Mouse (Mus musculus) cerebellum, postnatal 10 days (tissue): ENCODE results near the gene Zglp1.
A peak's percentile ranks its signal among the peaks of the same experiment; 100 is the strongest.

Experiments
- DNase-seq, 2 experiments: peaks; one replicate each; pipeline ENCODE4 v3.0.0; 2021; ENCODE audit warnings: mixed read lengths in 2 of 2

Zglp1 gene

DNA sequence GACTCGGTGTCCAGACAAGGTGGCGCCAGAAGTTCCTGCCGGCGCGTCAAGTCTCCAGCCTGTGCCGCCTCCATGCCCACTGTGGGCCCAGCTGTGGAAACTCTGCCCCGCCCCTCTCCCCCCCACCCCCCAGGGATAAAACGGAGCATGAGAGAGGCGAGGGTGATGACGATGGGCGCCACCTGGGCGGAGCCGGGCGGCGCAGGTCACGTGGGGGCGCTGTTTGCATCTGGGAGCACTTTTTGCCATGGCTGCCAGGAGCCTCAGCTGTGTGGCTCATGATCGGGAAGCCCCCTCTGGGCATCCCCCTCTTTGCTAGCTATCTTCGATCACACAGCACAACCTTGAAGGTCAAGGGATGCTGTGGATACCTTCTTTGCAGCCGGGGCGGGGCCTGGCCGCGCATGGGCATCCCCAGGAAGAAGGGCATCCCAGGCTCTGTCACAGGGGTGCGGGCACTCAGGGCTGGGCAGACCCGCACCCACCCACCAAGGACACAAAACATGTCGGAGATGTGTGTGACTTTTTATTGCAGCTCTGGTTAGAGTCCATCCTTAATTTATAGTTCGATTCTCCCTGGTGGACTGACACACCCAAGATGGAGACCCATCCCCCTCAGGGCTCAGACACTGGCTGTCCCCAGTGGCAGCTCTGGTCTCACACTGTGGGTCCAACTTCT, at the start of gene Zglp1:
TSS of gene Zglp1 (minus strand) at position 88 of the 679 bp plus-strand sequence.
- no peak for DNase-seq

DNA sequence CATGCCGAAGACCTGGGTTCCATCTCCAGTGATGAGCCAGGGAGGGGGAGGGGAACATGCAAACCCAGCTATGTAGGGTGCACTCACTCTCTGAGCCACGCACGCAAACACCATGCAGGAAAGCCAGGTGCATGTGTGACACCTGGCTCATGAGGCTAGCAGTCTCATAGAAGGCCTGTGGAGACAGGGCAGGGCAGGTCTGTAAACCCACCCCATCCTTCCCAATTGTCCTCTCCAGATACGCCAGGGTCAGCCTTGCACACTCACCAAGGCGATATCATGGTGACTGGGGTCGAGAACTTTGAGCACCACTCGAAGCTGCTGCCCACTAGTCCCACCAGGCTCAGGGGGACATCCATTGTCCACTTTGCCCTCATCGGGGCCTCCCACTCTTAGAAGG, 48.2 kb upstream of the Zglp1 start:
- no peak for DNase-seq

DNA sequence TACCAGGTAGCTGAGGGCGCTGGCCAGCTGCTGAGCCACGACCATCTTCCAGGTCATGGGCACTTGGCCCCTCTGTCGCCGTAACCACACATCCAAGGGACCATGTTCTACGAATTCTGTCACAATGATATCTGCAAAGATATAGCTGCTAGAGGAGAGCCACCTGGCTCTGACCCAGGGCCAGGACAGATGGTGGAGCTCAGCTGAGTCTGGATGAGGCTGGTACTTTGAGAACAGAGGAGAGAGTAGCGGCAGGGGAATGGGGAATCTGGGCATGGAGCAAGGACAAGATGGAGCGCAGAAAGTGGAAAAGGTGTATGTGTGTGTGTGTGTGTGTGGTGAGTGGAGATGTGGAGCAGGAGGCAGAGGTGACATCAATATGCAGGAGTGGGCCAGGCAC, 47.3 kb upstream of the Zglp1 start:
- DNase-seq, result peak; percentile 36 to 45

- DNase-seq, result no peak
These were observed 46.9 kb upstream of the Zglp1 start for GRCm38 (mm10) chr9:21113751-21114150.

- DNase-seq, result no peak
These were observed 40.8 kb upstream of the Zglp1 start for GRCm38 (mm10) chr9:21107607-21108237.

DNA sequence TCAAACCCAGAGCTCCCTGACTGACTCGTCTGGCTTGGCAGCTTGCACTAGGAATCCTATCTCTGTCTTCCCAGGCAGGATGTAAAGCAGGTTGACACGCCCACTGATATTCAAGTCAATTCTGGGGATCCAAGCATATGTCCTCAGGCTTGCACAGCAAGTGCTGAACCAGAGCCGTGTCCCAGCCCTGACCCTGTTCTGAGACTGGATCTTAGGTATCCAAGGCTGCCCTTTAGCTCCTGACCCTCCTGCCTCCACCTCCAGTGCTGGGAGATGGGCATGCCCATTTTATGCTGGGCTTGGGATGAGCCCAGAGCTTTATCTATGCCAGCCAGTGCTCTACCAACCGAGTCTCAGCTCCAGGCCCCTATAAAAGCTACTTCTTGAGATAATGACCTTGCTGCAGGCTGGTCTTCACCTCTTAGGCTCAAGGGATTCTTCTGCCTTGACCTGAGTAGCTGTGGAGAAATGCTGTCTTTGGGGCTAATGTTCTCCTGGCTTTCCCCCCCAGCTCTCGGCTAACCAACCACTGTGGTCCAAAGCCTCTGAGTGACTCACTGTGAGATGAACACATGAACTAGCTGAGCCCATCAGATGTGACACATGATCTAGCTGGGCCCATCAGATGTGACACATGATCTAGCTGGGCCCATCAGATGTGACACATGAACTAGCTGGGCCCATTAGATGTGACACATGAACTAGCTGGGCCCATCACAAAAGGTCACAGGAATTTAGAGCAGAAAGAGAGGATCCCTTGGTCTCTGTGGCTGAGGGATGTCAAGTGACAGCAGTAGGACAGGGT, 39.1 kb upstream of the Zglp1 start:
- DNase-seq, result no peak

GRCm38 (mm10) chr9:21104814-21105213, 37.9 kb upstream of the Zglp1 start:
- DNase-seq, result no peak

DNA sequence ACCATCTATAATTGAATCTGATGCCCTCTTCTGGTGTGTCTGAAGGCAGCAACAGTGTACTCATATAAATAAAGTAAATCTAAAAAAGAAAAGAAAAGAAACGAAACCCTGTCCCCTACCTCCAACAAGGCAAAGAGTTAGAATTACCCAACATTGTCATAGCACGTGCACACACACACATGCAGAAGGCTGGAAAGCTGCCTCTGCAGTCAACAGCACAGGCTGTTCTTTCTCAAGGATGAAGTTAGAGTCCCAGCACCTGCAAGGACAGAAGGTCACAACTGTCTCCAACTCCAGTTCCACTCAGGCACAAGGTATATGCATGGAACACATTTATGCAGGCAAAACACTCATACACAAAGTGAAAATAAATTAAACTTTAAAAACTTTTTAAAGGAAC, 35.2 kb upstream of the Zglp1 start:
- DNase-seq, result no peak

DNA sequence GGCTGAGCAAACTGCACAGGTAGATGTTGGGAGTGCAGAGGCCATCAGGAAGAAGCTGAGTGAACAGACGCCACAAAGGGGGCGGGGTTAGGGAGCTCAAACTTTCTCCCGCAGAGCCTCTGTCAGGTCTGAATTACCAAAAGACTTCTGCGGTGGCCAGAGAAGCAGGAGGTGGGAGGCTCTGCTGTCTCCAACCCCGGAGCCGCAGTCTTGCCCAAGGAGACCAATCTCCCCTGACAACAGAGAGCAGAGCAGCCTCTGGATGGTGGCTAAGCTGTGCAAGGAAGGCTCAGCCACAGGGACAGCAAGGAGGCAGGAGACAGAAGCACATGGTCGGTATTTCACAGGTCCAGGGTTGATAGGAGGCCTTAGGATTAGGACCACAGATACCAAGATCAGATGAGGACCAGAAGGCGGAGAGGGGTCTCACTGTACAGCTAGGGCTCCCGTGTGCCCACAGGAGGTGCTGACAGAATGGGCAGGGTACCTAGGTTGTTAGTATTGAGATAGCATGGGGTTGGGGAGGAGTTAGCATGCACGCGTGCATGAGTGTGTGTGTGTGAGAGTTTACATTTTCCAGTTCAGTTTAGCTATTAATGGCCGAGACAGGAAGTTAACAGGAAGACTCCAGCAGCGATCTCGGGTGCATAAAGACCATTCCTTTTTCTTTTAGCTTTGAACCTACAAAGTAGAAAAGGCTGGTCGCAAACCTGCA, 33.7 kb upstream of the Zglp1 start:
- DNase-seq, result no peak

DNA sequence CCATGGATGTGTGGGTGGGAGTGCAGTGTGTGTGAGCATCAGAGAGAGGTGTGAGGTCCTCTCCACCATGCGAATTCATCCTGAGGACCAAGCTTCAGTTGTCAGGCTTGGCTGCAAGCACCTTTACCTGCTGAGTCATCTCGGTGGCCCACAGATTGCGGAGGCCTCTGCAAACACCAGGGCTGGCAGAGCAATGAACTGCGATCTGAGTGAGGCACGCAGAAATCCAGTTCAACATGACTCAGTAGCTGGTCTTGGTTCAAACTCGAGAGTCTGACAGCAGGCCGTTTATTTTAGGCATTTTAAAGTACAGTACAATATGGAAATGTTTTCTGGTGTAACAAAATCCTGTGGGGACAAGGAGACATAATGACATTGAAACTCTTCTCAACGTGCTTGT, 30.9 kb upstream of the Zglp1 start:
- DNase-seq, result no peak

GRCm38 (mm10) chr9:21095958-21096357, 29.1 kb upstream of the Zglp1 start:
- DNase-seq, result no peak

DNA sequence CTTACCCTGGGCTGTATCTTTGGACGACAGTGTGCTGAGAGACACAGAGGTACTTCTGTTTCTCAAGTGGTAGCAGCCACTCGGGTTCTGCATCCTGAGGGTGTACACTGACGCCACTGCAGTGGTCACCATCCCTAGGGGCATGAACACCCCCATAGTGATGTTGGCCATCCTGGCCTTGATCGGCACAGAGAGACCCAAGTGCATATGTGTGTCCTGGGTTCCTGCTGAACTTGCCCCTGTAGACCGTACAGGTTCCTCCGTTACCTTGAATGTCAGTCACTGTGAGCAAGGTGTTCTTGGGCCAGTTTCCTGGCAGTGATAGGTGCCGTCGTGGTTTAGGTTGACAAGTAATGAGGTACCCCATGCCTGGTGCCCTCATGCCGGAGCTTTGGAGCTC, 26.5 kb upstream of the Zglp1 start:
- no peak for DNase-seq

DNA sequence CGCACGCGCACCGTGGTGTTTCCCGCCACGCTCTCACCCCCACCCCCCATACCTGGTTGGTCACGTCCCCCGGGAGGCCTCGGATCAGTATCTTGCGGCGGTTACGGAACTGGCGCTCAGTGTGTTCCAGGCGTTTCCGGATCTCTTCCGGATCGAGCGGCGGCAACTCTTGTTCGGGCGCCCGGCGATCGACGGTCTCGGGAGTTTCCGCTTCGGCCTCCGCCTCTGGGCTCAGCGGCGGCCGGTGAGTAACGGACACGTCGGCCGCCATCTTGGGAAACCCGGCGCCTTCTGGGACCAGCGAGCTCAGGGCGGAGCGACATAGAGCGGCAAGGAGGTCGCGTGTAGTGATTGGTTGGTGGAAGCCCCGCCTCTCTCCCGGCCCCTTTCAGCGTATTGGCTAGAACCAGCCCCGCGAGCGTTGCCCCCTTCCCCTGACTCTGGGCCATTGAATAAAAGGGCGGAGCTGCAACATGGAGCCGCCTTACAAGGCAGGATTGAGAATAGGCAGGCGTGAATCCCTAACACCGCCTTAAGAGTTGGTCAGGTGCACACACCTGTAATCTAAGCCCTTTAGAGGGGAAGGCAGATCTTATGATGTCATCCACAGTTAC, 24.9 kb upstream of the Zglp1 start, which contains the start of the genes Gm38431 and Raver1:
TSS of gene Gm38431 (minus strand) at position 291 of the 614 bp plus-strand sequence.
TSS of gene Raver1 (minus strand) at position 302 of the 614 bp plus-strand sequence.
- peak; percentile 98 to 99 for DNase-seq

DNA sequence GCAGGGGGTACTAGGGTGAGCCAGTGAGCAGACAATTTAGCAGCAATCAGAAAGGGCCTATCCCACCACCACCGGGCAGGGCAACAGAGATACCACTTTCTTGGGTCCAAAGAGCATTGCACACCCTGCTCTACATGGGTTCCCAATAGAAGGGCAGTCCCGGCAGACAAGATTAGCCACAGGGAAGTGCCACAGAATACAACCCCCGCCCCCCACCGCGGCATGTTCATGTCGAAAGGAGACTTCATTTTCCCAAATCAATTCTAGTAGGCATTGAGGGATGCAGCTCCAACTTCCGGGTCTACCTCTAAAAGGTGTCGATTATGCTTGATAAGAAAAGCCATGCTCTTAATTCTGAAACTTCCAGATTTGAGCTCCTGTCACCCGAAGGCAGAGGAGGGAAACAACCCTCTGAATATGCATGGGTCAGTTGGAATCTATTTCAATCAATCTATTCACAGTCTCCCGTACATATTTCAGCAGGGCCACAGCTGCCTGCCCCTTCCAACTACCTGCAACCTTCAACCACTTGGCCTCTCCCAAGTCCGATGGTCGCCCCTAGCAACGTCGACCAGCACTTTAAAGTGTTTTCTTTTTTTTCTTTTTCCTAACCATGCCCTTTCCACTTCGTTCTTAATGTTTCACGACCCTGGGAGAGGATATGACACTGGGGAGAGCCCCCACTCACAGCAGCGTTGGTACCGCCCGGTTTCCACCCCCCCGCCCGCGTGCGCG, 24.2 kb upstream of the Zglp1 start:
- peak in 1 of 2 experiments; percentile 36 for DNase-seq

DNA sequence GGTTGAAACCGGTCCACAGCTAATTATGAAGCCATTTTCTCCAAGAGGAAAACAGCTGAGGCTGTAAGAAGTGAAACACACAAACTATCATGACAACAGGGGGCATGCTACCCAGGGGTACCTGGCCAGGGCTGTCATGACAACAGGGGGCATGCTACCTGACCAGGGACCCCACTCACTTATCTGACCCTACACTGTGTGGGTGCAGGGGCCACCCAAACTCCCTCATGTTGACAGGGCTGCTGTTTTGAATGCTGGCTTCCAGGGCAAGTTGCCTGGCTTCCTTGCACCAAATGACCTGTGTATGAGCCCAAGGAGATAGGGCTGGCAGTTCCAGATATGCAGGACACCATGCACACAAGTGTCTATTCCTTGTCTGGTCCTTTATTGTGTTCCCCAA, 23.6 kb upstream of the Zglp1 start:
- DNase-seq, result no peak

- DNase-seq, result no peak
These were observed 16.4 kb upstream of the Zglp1 start for GRCm38 (mm10) chr9:21083324-21083723.

DNA sequence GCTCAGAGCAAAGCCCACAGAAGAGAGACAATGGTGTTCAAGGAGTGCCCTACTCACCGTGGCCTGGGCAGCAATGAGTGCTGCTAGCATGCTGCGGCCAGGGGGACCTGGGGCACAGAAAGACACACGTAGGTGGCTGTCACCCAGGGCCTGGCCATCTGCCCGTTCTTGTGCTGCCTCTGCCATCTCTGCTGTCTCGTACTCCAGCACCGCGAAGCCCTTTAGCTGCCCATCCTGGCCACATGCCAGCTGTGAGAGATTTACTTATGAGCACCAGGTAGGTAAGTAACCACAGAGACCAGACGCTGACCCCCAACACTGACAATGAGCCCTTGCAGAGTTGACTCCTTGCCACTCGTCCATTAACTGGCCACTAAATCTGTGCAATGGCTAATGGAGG, 14.2 kb upstream of the Zglp1 start:
- peak; percentile 41 to 46 for DNase-seq

GRCm38 (mm10) chr9:21075625-21076024, 8.7 kb upstream of the Zglp1 start:
- DNase-seq, result no peak

DNA sequence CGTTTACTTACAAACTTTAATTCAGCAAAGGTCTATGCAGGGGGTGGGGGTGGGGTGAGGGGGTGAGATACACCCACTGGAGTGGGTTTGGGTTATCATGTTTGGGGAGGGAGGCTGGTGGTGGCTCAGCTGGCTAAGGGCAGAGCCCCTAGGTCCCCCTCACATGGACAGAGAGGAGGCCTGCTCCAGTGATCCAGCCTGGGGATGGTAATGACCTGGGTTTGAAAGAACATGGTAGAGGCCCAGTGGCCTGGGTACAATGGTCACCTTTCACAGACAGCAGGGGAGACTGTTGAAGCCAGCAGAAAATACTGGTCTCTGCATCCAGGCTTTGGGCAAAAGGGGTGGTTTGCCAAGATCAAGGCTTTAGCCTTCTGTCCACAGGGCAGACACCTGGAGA, 7.3 kb upstream of the Zglp1 start:
- DNase-seq, result no peak

DNA sequence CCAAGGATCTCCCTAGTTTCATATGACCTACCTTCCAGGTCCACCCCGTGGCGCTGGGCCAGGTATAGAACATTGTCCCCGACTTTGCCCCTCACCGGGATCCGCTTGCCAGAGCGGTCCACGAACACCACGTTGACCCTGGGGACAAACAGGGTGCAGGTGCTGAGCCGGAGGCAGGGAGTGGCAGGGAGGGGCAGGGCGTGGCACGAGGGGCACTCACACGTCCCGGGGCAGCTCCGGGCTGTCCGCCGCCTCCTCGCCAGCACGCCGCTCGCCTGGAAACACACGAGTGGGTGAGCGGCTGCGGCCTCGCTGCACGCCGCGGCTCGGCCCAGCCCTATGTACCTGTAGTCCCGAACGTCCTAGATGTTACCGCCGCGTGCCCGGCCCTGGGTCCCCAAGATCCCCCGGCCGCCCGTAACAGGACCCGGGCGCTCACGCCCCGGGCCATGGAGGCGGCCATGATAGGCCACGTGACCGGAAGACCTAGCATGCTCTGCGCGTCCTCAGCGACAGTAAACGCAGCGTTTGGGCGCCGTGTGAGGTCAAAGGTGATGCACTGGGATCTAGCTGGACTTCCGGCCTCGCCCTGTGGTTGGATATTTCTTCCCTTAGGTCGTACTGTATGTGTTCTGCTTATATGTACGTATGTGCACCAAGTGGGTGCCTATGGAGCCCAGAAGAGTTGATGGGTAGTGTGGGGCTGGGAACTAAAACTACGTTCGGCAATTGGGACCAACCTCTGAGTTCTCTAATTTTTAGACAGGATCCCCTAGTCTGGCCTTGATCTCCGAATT, 6.3 kb upstream of the Zglp1 start, which contains the start of the genes Gm49373 and Fdx1l:
TSS of gene Gm49373 (minus strand) at position 53 of the 797 bp plus-strand sequence.
TSS of gene Fdx1l (minus strand) at position 571 of the 797 bp plus-strand sequence.
- peak; percentile 95 for DNase-seq

DNA sequence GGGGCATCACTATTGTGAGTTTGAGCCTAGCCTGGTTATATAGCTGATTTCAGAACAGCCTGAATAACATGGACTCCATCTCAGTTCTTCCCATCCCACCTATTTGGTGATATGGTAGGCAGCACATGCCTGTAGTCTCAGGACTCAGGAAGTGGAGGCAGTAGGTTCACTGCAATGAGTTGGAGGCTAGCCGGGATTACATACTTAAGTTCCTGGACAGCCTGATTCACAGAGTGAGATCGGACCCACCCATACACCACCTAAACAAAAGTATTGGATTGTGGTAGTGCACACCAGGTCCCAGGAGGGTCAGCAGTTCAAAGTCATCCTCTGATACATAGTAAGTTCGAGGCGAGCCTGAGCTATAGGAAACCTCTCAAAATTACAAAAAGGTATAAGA, 5.7 kb upstream of the Zglp1 start:
- peak in 1 of 2 experiments; percentile 17 for DNase-seq
